ENCODE assay signal across 11 mouse cellular contexts in the genomic region with DNA sequence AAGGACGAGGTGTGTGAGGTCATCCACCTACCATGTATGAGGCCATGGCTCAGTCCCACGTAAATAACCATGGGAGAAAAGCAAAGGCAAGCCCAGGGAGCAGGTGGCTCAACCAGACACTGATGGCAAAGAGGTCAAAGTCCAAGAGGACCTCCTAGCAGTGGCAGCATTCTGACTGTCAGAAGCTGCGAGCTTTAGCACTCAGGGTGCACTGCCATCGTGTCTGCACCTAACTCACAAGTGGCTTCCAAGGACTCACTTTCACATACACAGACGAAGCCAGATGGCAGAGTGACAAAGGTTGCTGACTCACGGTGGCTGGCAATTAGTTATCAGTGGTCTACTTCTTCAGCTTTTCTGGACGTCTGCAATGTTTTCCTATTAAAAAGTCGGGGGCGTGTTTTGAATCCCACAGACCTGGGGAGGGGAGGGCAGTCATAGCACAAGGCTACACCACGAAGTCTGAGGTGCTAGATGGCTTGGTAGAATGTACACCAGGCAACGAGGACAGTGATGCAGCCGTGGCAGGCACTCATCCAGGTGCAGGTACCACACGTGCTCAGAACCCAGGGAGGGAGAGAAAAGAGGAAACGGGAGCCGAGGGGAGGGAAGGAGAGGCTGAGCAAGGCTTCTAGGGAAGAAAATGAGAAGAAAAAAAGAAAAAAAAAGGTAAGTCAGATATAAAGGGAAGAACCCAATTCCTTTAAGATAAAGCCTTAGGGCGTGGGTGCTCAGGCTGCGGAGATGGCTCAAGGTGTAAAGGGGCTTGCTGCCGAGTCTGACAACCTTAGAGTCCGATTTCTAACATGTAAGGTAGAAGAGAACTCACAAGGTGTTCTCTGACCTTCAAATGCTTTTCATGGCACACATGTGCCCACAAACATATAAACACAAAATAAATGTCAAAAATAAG. TPM values are rescaled to one million over a fixed set of nuclear protein-coding genes. Genes with fewer than 3 reads are reported as not detected.
DNase-seq lines count a peak whose midpoint lies in the region; ATAC-seq and TF ChIP-seq lines count a peak whose summit lies in the region.
"Had no signal": no experiment of that assay in that cellular context is flagged by ENCODE, and none has a peak within 500 bp of the region (broad histone marks: within the 10 kb centered on the region; RNA-seq: fewer than 3 reads in every experiment).

No protein-coding gene starts in this region.

- H3K27me3 ChIP-seq in heart, adult 2 months (ENCODE audit: control insufficient read depth, insufficient read depth, low read length): no peaks in the 10 kb centered on the region
- no peaks in the 10 kb centered on the region for H3K27me3 ChIP-seq in liver, embryonic 15.5 days
- H3K27me3 ChIP-seq in limb, embryonic 10.5 days (ENCODE audit: low read depth, poor library complexity, severe bottlenecking): no peaks in the 10 kb centered on the region
- H3K27me3 ChIP-seq: neural tube, embryonic 12.5 days had no signal

- peak; percentile 28; the same call in 1 of the 2 replicates for TF ChIP-seq EP300 in heart, adult 2 months (IDR thresholded peaks at IDR 0.05; ENCODE audit: insufficient read depth, low read depth, low read length)

- 51% methylated on average over 19 of the region's 19 CpGs for WGBS in heart, adult 2 months
- 26% methylated on average over 19 of the region's 19 CpGs for WGBS in liver, embryonic 15.5 days (ENCODE audit: insufficient replicate concordance)
- 80% methylated on average over 19 of the region's 19 CpGs for WGBS in limb, embryonic 10.5 days

- no peaks in the 10 kb centered on the region for H3K9me3 ChIP-seq in liver, embryonic 15.5 days (replicated peaks)
- H3K9me3 ChIP-seq in limb, embryonic 10.5 days (replicated peaks): no peaks in the 10 kb centered on the region
- H3K9me3 ChIP-seq: neural tube, embryonic 12.5 days had no signal

- TF ChIP-seq POLR2A in heart, adult 2 months (IDR thresholded peaks at IDR 0.05; ENCODE audit: insufficient read depth, low read depth, low read length): no peak

- intact Hi-C loops in heart, adult 2 months (cut with DNase I): loop anchor here (2.0 kb wide), 1 partner anchor 15 kb away; no protein-coding TSS in a partner anchor

- no peak overlapping the region for H3K4me3 ChIP-seq in heart, adult 2 months
- peak overlapping the region; percentile 53 for H3K4me3 ChIP-seq in liver, embryonic 15.5 days (replicated peaks)
- no peak overlapping the region for H3K4me3 ChIP-seq in limb, embryonic 10.5 days
- H3K4me3 ChIP-seq: neural tube, embryonic 12.5 days had no signal

- H3K79me2 ChIP-seq in heart, adult 2 months (replicated peaks; ENCODE audit: control insufficient read depth, insufficient read depth, low read length): peaks cover 3% of the 10 kb centered on the region

- H3K36me3 ChIP-seq in heart, adult 2 months (ENCODE audit: control insufficient read depth, insufficient read depth, low read length): no peaks in the 10 kb centered on the region; the same call in 1 of the 2 replicates
- peaks cover 10% of the 10 kb centered on the region; the same call in 1 of the 2 replicates for H3K36me3 ChIP-seq in liver, embryonic 15.5 days (replicated peaks)
- H3K36me3 ChIP-seq in limb, embryonic 10.5 days: peaks cover 13% of the 10 kb centered on the region; the same call in 1 of the 2 replicates
- H3K36me3 ChIP-seq: neural tube, embryonic 12.5 days had no signal

- no peak for ATAC-seq in cerebellum, adult (ENCODE audit: insufficient number of reproducible peaks, low FRiP score, low TSS enrichment)
- peak; percentile 69 for ATAC-seq in liver, embryonic 15.5 days (ENCODE audit: insufficient read depth)

- no peak overlapping the region; the same call in 1 of the 2 replicates for H3K27ac ChIP-seq in heart, adult 2 months
- H3K27ac ChIP-seq in liver, embryonic 15.5 days (replicated peaks): peak overlapping the region; percentile 99
- no peak overlapping the region for H3K27ac ChIP-seq in limb, embryonic 10.5 days
- H3K27ac ChIP-seq: neural tube, embryonic 12.5 days had no signal

- DNase-seq in cerebellum, adult 9-11 months: peak; percentile 52
- DNase-seq in adrenal gland, adult 18-20 months (ENCODE audit: low spot score in 2 of 2): peak; percentile 47 to 65
- DNase-seq in heart, adult 2 months: peak; percentile 50 to 71
- DNase-seq in embryo, embryonic 11 days: no peak
- no peak for DNase-seq in limb, embryonic 10.5 days (ENCODE audit: low spot score)
- DNase-seq in frontal cortex, adult 2 months (ENCODE audit: extremely low spot score in 1 of 2, low spot score in 1 of 2): no peak

- H3K4me1 ChIP-seq in heart, adult 2 months (ENCODE audit: control insufficient read depth, insufficient read depth, low read length): peaks cover 32% of the 10 kb centered on the region
- peaks cover 97% of the 10 kb centered on the region for H3K4me1 ChIP-seq in liver, embryonic 15.5 days (replicated peaks)
- H3K4me1 ChIP-seq in limb, embryonic 10.5 days: peaks cover 56% of the 10 kb centered on the region

- no peak overlapping the region for H3K9ac ChIP-seq in heart, adult 2 months (ENCODE audit: low read depth, low read length)
- H3K9ac ChIP-seq in liver, embryonic 15.5 days: peak overlapping the region; percentile 62

- H3K4me2 ChIP-seq in liver, embryonic 15.5 days: peak overlapping the region; percentile 82

- TF ChIP-seq CTCF in heart, adult 2 months (IDR thresholded peaks at IDR 0.05): no peak

RNA-seq across cellular contexts. Expression of a gene that starts 9.2 kb away (rescaled TPM):
- 10 to 100 TPM; 27.6 to 29.0 TPM for total RNA-seq in adrenal gland, adult 18-20 months (2021)
- total RNA-seq in heart, adult 2 months (2021): 10 to 100 TPM; 24.8 to 36.3 TPM
- polyA plus RNA-seq in heart, adult 2 months (2012; rRNA removed): 22.6 and 26.4 TPM in 2 replicates
- polyA plus RNA-seq in liver, embryonic 15.5 days (2015; fragmentation: Nextera tagmentation; extraction: Ambion mirVana): 38.1 and 51.7 TPM in 2 replicates
- 12.7 and 16.4 TPM in 2 replicates for polyA plus RNA-seq in limb, embryonic 10.5 days (2016; fragmentation: Nextera tagmentation; extraction: Ambion mirVana)
- polyA plus RNA-seq in frontal cortex, adult 2 months (2012; rRNA removed): 77.1 and 86.0 TPM in 2 replicates

RNA-seq across cellular contexts. Expression of a gene that starts 14.2 kb away (rescaled TPM):
- not detected for total RNA-seq in adrenal gland, adult 18-20 months (2021)
- not detected for total RNA-seq in heart, adult 2 months (2021)
- not detected in 2 replicates for polyA plus RNA-seq in heart, adult 2 months (2012; rRNA removed)
- not detected in 2 replicates for polyA plus RNA-seq in liver, embryonic 15.5 days (2015; fragmentation: Nextera tagmentation; extraction: Ambion mirVana)
- not detected in 2 replicates for polyA plus RNA-seq in limb, embryonic 10.5 days (2016; fragmentation: Nextera tagmentation; extraction: Ambion mirVana)
- polyA plus RNA-seq in frontal cortex, adult 2 months (2012; rRNA removed): 2.1 and 2.8 TPM in 2 replicates
- polyA plus RNA-seq: embryonic facial prominence, embryonic 14.5 days; large intestine, adult 2 months; neural tube, embryonic 12.5 days had no signal

RNA-seq across cellular contexts. Expression of a gene that starts 41.3 kb away (rescaled TPM):
- total RNA-seq in adrenal gland, adult 18-20 months (2021): 1 to 10 TPM; 1.9 to 2.5 TPM
- total RNA-seq in heart, adult 2 months (2021): 1 to 10 TPM in 1 of 2 experiments, under 1 TPM in 1; 0.98 to 1.1 TPM
- polyA plus RNA-seq in heart, adult 2 months (2012; rRNA removed): 3.2 and 3.3 TPM in 2 replicates
- 28.8 and 32.7 TPM in 2 replicates for polyA plus RNA-seq in liver, embryonic 15.5 days (2015; fragmentation: Nextera tagmentation; extraction: Ambion mirVana)
- polyA plus RNA-seq in limb, embryonic 10.5 days (2016; fragmentation: Nextera tagmentation; extraction: Ambion mirVana): 0.30 and 0.54 TPM in 2 replicates
- 13.7 and 17.6 TPM in 2 replicates for polyA plus RNA-seq in frontal cortex, adult 2 months (2012; rRNA removed)

RNA-seq across cellular contexts. Expression of a gene that starts 54.8 kb away (rescaled TPM):
- total RNA-seq in adrenal gland, adult 18-20 months (2021): 10 to 100 TPM; 12.1 to 17.6 TPM
- total RNA-seq in heart, adult 2 months (2021): 10 to 100 TPM; 10.8 to 11.2 TPM
- polyA plus RNA-seq in heart, adult 2 months (2012; rRNA removed): 19.2 and 22.3 TPM in 2 replicates
- 7.2 and 7.5 TPM in 2 replicates for polyA plus RNA-seq in liver, embryonic 15.5 days (2015; fragmentation: Nextera tagmentation; extraction: Ambion mirVana)
- 4.4 and 5.2 TPM in 2 replicates for polyA plus RNA-seq in limb, embryonic 10.5 days (2016; fragmentation: Nextera tagmentation; extraction: Ambion mirVana)
- 1.8 and 2.0 TPM in 2 replicates for polyA plus RNA-seq in frontal cortex, adult 2 months (2012; rRNA removed)

Comparison
In these comparisons a context has a peak if more than half of its experiments do, and no peak if none do; other contexts are left out.
1. DNase-seq: peak in cerebellum, adult 9-11 months (single experiment), adrenal gland, adult 18-20 months (2 of 2) and heart, adult 2 months (2 of 2); none in embryo, embryonic 11 days (single experiment), limb, embryonic 10.5 days (single experiment) and frontal cortex, adult 2 months (0 of 2).